Mouse (Mus musculus): ENCODE results near the gene Fgf15. TPM values are rescaled to one million over a fixed set of nuclear protein-coding genes. Genes with fewer than 3 reads are reported as not detected.
A peak's percentile ranks its signal among the peaks of the same experiment; 100 is the strongest.
"Not testable (repeated sequence)": the region's sequence is repeated elsewhere in the genome, so short reads cannot be mapped to it uniquely, and the experiment has no call there.

The Fgf15 gene
- polyA plus RNA-seq, 1 experiment from 2014 or later, result 26.8 TPM

DNA sequence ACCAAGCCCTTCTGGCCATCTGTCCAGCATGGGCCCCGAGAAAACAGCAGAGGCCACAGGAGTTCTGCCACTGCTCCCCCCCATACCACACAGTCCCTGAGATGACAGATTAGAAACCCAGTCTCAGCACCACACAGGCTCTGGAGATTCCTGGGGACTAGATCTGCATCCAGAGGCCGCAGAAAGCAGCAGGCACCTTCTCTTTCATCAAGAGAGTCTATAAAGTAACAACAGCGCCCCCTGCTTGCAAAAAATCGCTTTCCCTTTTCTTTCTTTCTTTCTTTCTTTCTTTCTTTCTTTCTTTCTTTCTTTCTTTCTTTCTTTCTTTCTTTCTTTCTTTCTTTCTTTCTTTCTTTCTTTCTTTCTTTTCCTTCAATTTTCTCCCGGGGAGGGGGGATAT, 2.1 kb upstream of the Fgf15 start:
- H3K36me3 ChIP-seq (replicated peaks), result no peaks in the 10 kb centered on the region
- no peak for ATAC-seq (replicated peaks)
- H3K27me3 ChIP-seq (replicated peaks), result peaks cover 15% of the 10 kb centered on the region
- peaks cover 28% of the 10 kb centered on the region for H3K4me1 ChIP-seq
- H3K9ac ChIP-seq, result no peak overlapping the region
- H3K9me3 ChIP-seq, result no peaks in the 10 kb centered on the region
- WGBS, result 0% methylated on average over 5 of the region's 5 CpGs
- peak overlapping the region; percentile 95; the same call in 1 of the 2 replicates for H3K4me2 ChIP-seq
- H3K27ac ChIP-seq, result no peak overlapping the region
- no peak overlapping the region for H3K4me3 ChIP-seq

GRCm38 (mm10) chr7:144894706-144895105, 1.6 kb upstream of the Fgf15 start:
- peak overlapping the region; percentile 46 for H3K4me3 ChIP-seq
- ATAC-seq (replicated peaks), result no peak
- H3K27ac ChIP-seq, result peak overlapping the region; percentile 53; the same call in 1 of the 2 replicates
- H3K4me1 ChIP-seq, result peaks cover 28% of the 10 kb centered on the region
- H3K27me3 ChIP-seq (replicated peaks), result peaks cover 15% of the 10 kb centered on the region
- 6% methylated on average over 4 of the region's 4 CpGs for WGBS
- no peaks in the 10 kb centered on the region for H3K36me3 ChIP-seq (replicated peaks)
- no peaks in the 10 kb centered on the region for H3K9me3 ChIP-seq
- no peak overlapping the region for H3K9ac ChIP-seq
- H3K4me2 ChIP-seq, result peak overlapping the region; percentile 95

- Histone ChIP-seq H3K27me3 (replicated peaks) (peaks cover 15% of the 10 kb centered on the region), H3K4me2 (peak overlapping the region; percentile 95), H3K4me1 (peaks cover 28% of the 10 kb centered on the region), H3K9ac (peak overlapping the region; percentile 43), H3K27ac (peak overlapping the region; percentile 53), H3K36me3 (replicated peaks) (no peaks in the 10 kb centered on the region), H3K9me3 (no peaks in the 10 kb centered on the region), H3K4me3 (peak overlapping the region; percentile 46)
- peak; percentile 85 for ATAC-seq (replicated peaks)
- WGBS, result under 1% methylated on average over 37 of the region's 37 CpGs
Measured at GRCm38 (mm10) chr7:144895305-144896111, 823 bp upstream of the Fgf15 start.

DNA sequence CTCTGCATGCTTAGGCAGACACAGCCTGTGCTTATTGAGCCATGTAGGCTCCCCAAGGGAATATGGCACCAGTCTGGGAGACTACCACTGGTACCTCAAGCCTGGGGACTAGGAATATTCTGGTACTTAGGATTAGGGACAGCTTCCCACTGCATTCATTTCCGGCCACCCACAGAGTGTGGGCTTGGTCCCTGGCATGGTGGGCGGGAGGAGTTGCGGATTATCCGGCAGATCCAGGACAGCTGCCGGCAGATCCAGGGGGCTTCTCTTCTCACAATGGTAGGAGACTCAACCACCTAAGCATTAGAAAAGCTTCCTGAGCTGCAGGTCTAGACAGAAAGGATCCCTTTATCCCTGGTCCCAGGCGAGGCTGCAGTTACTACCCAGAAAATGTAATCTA, 2.2 kb downstream of the Fgf15 start:
- Histone ChIP-seq H3K9me3 (no peaks in the 10 kb centered on the region), H3K4me2 (peak overlapping the region; percentile 6; the same call in 1 of the 2 replicates), H3K4me3 (peak overlapping the region; percentile 46; the same call in 1 of the 2 replicates), H3K27ac (no peak overlapping the region), H3K9ac (no peak overlapping the region), H3K36me3 (replicated peaks) (no peaks in the 10 kb centered on the region), H3K4me1 (peaks cover 28% of the 10 kb centered on the region), H3K27me3 (replicated peaks) (peaks cover 15% of the 10 kb centered on the region)
- no peak for ATAC-seq (replicated peaks)
- WGBS, result 26% methylated on average over 6 of the region's 6 CpGs

DNA sequence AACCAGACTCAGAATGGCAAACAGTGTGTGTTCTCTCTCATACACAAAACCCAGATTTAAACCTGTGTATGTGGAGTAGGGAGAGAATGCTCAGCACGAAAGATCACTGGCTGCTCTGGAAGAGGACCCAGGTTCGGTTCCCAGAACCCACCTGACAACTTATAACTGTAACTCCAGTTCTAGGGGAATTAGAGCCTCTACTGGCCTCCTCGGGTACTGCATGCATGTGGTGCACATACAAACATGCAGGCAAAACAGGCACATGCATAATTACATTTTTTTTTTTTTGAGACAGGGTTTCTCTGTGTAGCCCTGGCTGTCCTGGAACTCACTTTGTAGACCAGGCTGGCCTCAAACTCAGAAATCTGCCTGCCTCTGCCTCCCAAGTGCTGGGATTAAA, 9.2 kb downstream of the Fgf15 start:
- H3K4me2 ChIP-seq; ATAC-seq (replicated peaks); H3K9me3 ChIP-seq; H3K27me3 ChIP-seq (replicated peaks); H3K36me3 ChIP-seq (replicated peaks); H3K27ac ChIP-seq; H3K4me1 ChIP-seq; H3K4me3 ChIP-seq; H3K9ac ChIP-seq: not testable (repeated sequence)
- WGBS, result 98% methylated on average over 3 of the region's 3 CpGs

GRCm38 (mm10) chr7:144906708-144907397, 10.5 kb downstream of the Fgf15 start:
- Histone ChIP-seq H3K27me3 (replicated peaks) (peaks cover 4% of the 10 kb centered on the region; the same call in 1 of the 2 replicates), H3K36me3 (replicated peaks) (no peaks in the 10 kb centered on the region), H3K4me2 (peak overlapping the region; percentile 44), H3K9me3 (no peaks in the 10 kb centered on the region), H3K27ac (no peak overlapping the region), H3K4me1 (peaks cover 7% of the 10 kb centered on the region), H3K9ac (no peak overlapping the region), H3K4me3 (no peak overlapping the region; the same call in 1 of the 2 replicates)
- ATAC-seq (replicated peaks), result peak; percentile 57
- WGBS, result 10% methylated on average over 28 of the region's 28 CpGs

DNA sequence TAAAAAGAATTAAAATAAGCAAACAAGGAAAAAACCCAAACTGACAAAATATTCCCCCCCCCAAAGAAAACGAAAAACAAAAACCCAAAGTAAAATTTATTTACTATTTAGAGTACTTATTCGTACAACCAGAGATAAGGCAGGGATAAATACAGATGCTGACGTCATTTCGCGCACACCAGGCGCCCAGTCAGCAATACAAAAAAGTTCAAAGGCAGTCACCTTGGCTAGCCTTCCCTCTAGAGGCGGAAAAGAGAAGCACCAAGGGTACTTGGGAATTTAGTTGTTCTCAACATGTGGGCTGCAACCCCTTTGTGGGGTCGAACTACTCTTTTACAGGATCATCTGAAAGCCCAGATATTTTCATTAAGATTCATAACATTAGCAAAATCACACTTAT, 11.5 kb downstream of the Fgf15 start:
- Histone ChIP-seq H3K36me3 (replicated peaks) (no peaks in the 10 kb centered on the region), H3K27ac (no peak overlapping the region), H3K4me1 (peaks cover 7% of the 10 kb centered on the region), H3K4me3 (no peak overlapping the region), H3K4me2 (no peak overlapping the region), H3K27me3 (replicated peaks) (peaks cover 4% of the 10 kb centered on the region; the same call in 1 of the 2 replicates), H3K9ac (no peak overlapping the region), H3K9me3 (no peaks in the 10 kb centered on the region)
- no peak for ATAC-seq (replicated peaks)
- WGBS, result 22% methylated on average over 8 of the region's 8 CpGs

DNA sequence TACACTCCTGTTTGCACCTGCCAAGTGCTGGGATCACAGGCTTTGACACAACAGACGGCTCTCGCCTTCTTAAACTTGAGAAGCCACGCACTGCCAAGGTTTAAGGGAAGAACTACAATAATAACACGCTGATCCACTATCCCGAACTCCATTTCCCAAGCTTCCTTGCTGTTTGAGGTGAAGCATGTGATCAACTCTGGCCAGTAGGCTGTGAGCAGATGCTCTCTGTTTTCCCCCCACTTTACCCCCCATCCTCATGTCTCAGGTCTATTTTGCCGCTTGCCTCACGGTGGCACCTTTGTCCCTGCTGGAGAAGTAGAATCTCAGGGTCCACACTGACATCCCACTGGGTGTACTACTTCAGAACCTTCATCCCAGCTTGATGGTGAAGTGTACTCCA, 12.4 kb downstream of the Fgf15 start:
- Histone ChIP-seq H3K9ac (no peak overlapping the region), H3K36me3 (replicated peaks) (no peaks in the 10 kb centered on the region), H3K4me1 (peaks cover 7% of the 10 kb centered on the region), H3K27ac (no peak overlapping the region), H3K9me3 (no peaks in the 10 kb centered on the region), H3K4me2 (no peak overlapping the region), H3K27me3 (replicated peaks) (peaks cover 4% of the 10 kb centered on the region; the same call in 1 of the 2 replicates), H3K4me3 (no peak overlapping the region)
- 38% methylated on average over 7 of the region's 7 CpGs for WGBS
- peak; percentile 62 for ATAC-seq (replicated peaks)

DNA sequence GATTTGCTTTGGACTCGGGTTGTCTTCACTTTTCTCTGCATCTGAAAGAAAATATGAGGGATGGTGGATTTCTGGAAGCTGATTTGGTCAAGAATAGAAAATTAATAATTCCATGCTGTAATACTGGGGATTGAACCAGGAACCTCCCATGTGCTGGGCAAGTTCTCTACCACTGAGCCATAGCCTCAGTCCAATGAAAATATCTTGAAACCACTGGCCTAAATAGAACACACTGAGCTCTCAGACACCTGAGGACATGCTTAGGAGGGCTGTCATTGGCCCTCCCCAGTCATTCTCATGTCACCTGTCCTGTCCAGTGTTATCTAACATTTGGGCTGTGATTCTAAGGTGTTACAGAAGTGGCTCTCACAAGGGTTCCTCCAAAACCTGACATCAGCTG, 14.8 kb downstream of the Fgf15 start:
- 87% methylated on average over 1 of the region's 1 CpGs for WGBS
- Histone ChIP-seq H3K27me3 (replicated peaks) (peaks cover 4% of the 10 kb centered on the region; the same call in 1 of the 2 replicates), H3K4me3 (no peak overlapping the region), H3K4me2 (no peak overlapping the region), H3K9me3 (no peaks in the 10 kb centered on the region), H3K9ac (no peak overlapping the region), H3K36me3 (replicated peaks) (no peaks in the 10 kb centered on the region), H3K4me1 (peaks cover 15% of the 10 kb centered on the region), H3K27ac (no peak overlapping the region)
- ATAC-seq (replicated peaks), result no peak

DNA sequence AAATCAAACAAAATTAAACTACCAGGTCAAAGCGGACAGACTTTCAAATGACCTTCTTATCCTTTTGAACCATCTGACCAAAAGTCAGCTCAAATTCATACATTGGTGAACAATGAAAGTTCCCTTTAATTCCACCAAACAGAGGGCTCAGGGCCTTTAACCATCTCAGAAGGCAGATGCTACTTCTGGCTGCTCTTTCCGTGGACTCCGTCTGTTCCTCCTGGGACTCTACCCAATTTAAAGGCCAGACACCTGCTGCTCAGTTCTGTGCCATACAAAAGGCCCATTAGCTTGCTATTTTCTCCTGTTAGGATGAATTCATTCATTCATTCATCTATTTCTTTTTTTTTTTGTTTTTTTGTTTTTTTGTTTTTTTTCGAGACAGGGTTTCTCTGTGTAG, 16.6 kb downstream of the Fgf15 start:
- WGBS, result 54% methylated on average over 4 of the region's 4 CpGs
- Histone ChIP-seq H3K4me3 (no peak overlapping the region), H3K27ac (no peak overlapping the region), H3K4me2 (no peak overlapping the region), H3K4me1 (peaks cover 15% of the 10 kb centered on the region), H3K27me3 (replicated peaks) (no peaks in the 10 kb centered on the region), H3K9ac (no peak overlapping the region), H3K9me3 (no peaks in the 10 kb centered on the region), H3K36me3 (replicated peaks) (no peaks in the 10 kb centered on the region)
- ATAC-seq (replicated peaks), result no peak

GRCm38 (mm10) chr7:144914296-144914947, 18.1 kb downstream of the Fgf15 start:
- Histone ChIP-seq H3K9ac (peak overlapping the region; percentile 90), H3K4me3 (peak overlapping the region; percentile 95), H3K27me3 (replicated peaks) (no peaks in the 10 kb centered on the region), H3K27ac (peak overlapping the region; percentile 87), H3K4me1 (peaks cover 15% of the 10 kb centered on the region), H3K4me2 (peak overlapping the region; percentile 90), H3K36me3 (replicated peaks) (0 out of 2 replicates have a peak, but pooled peaks cover 3% of the 10 kb centered on the region), H3K9me3 (no peaks in the 10 kb centered on the region)
- ATAC-seq (replicated peaks), result peak; percentile 93
- WGBS, result 6% methylated on average over 17 of the region's 17 CpGs
